Mouse (Mus musculus) forebrain, embryonic 15.5 days (tissue): Measurements from ENCODE around the gene Mul1. TPM values are rescaled to one million over a fixed set of nuclear protein-coding genes. Genes with fewer than 3 reads are reported as not detected.

Experiments used
- ATAC-seq: fragments of 200-750 bp; cut with Nextera tagmentation; replicated peaks from 2 replicates; pipeline ENCODE4 v1.8.0; 2017; ENCODE audit warnings: mild to moderate bottlenecking, moderate TSS enrichment, moderate library complexity
- H3K27ac ChIP-seq: fragments of 300-500 bp; sonication (generic); replicated peaks from 2 replicates; pipeline ENCODE4 v1.5.1; 2015; ENCODE audit warnings: mild to moderate bottlenecking, inconsistent platforms
- H3K27me3 ChIP-seq: fragments of 300-500 bp; sonication (generic); 2 replicates; pipeline ENCODE4 v1.6.1; 2015; ENCODE audit warnings: inconsistent platforms
- H3K36me3 ChIP-seq: fragments of 300-500 bp; sonication (generic); 2 replicates; pipeline ENCODE4 v1.6.1; 2015; ENCODE audit warnings: mild to moderate bottlenecking, inconsistent platforms
- H3K4me1 ChIP-seq: fragments of 300-500 bp; sonication (generic); 2 replicates; pipeline ENCODE4 v1.6.1; 2015; ENCODE audit warnings: inconsistent platforms
- H3K4me2 ChIP-seq: fragments of 300-500 bp; sonication (generic); replicated peaks from 2 replicates; pipeline ENCODE4 v1.6.1; 2015; ENCODE audit warnings: mild to moderate bottlenecking, inconsistent platforms
- H3K4me3 ChIP-seq: fragments of 300-500 bp; sonication (generic); 2 replicates; pipeline ENCODE4 v1.5.1; 2015; ENCODE audit warnings: mild to moderate bottlenecking, inconsistent platforms
- H3K9ac ChIP-seq: fragments of 300-500 bp; sonication (generic); replicated peaks from 2 replicates; pipeline ENCODE4 v1.6.1; 2015; ENCODE audit warnings: mild to moderate bottlenecking, inconsistent platforms
- H3K9me3 ChIP-seq: fragments of 300-500 bp; sonication (generic); 2 replicates; pipeline ENCODE4 v1.6.1; 2016; ENCODE audit warnings: inconsistent platforms
- WGBS: fragments of 180-500 bp; shearing (Covaris S2); methylation state at CpG from one replicate; pipeline ENCODE4 v1.1.7; 2015; ENCODE audit warnings: mixed read lengths; 5-methylcytosine and 5-hydroxymethylcytosine counted together
- polyA plus RNA-seq: library from polyadenylated mRNA; unstranded; fragments of >200 nt; fragmentation: Nextera tagmentation; extraction: Ambion mirVana; gene quantifications from 2 replicates; pipeline ENCODE4 v1.2.1, GENCODE M21; 2015

The Mul1 gene
- polyA plus RNA-seq: 18.5 and 19.0 TPM in 2 replicates

GRCm38 (mm10) chr4:138434347-138435316 is at the start of gene Mul1:
Mul1 (plus strand) TSS chr4:138434671.
- Histone ChIP-seq H3K4me2 (peak within 1 kb of the TSS; percentile 94), H3K4me3 (peak within 1 kb of the TSS; percentile 98), H3K4me1 (peaks cover 19% of the 10 kb centered on the region), H3K9ac (peak within 1 kb of the TSS; percentile 85), H3K27me3 (peaks cover 2% of the 10 kb centered on the region; the same call in 1 of the 2 replicates), H3K9me3 (no peaks in the 10 kb centered on the region), H3K36me3 (peaks cover 26% of the 10 kb centered on the region), H3K27ac (peak within 1 kb of the TSS; percentile 81)
- peak; percentile 93 for ATAC-seq
- 1% methylated on average over 64 of the region's 64 CpGs for WGBS

GRCm38 (mm10) chr4:138393703-138394102 is 40.8 kb upstream of the Mul1 start:
- Histone ChIP-seq H3K4me2 (peak overlapping the region; percentile 84), H3K27ac (no peak overlapping the region), H3K9ac (no peak overlapping the region), H3K9me3 (no peaks in the 10 kb centered on the region), H3K36me3 (no peaks in the 10 kb centered on the region), H3K27me3 (peaks cover 64% of the 10 kb centered on the region), H3K4me3 (0 out of 2 replicates have a peak overlapping the region, but pooled peaks have one; percentile 45), H3K4me1 (peaks cover 16% of the 10 kb centered on the region)
- ATAC-seq: no peak
- 60% methylated on average over 7 of the region's 7 CpGs for WGBS

GRCm38 (mm10) chr4:138395087-138395970 is 39.1 kb upstream of the Mul1 start:
- peak overlapping the region; percentile 45 for H3K9ac ChIP-seq
- H3K4me2 ChIP-seq: peak overlapping the region; percentile 84
- no peak overlapping the region for H3K27ac ChIP-seq
- peak; percentile 70 for ATAC-seq
- H3K36me3 ChIP-seq: no peaks in the 10 kb centered on the region
- WGBS: under 1% methylated on average over 94 of the region's 103 CpGs
- peaks cover 75% of the 10 kb centered on the region for H3K27me3 ChIP-seq
- H3K9me3 ChIP-seq: no peaks in the 10 kb centered on the region
- peak overlapping the region; percentile 45 for H3K4me3 ChIP-seq
- peaks cover 16% of the 10 kb centered on the region for H3K4me1 ChIP-seq

- 1% methylated on average over 45 of the region's 46 CpGs for WGBS
- Histone ChIP-seq H3K9me3 (no peaks in the 10 kb centered on the region), H3K4me3 (peak within 1 kb of the TSS; percentile 45), H3K27me3 (peaks cover 79% of the 10 kb centered on the region), H3K36me3 (no peaks in the 10 kb centered on the region), H3K27ac (no peak within 1 kb of the TSS), H3K4me2 (peak within 1 kb of the TSS; percentile 84), H3K9ac (peak within 1 kb of the TSS; percentile 45), H3K4me1 (peaks cover 16% of the 10 kb centered on the region)
- 0 out of 2 replicates have a peak, but pooled peaks have one; percentile 58 for ATAC-seq
These were observed 38.4 kb upstream of the Mul1 start, which contains the start of gene Fam43b for GRCm38 (mm10) chr4:138395971-138396645. Fam43b (minus strand) TSS chr4:138396528.

GRCm38 (mm10) chr4:138396711-138397110 is 37.8 kb upstream of the Mul1 start:
- Histone ChIP-seq H3K9ac (peak overlapping the region; percentile 45), H3K27ac (no peak overlapping the region), H3K27me3 (peaks cover 79% of the 10 kb centered on the region), H3K9me3 (no peaks in the 10 kb centered on the region), H3K4me3 (peak overlapping the region; percentile 45), H3K4me1 (peaks cover 16% of the 10 kb centered on the region), H3K4me2 (peak overlapping the region; percentile 84), H3K36me3 (no peaks in the 10 kb centered on the region)
- no peak for ATAC-seq
- 7% methylated on average over 8 of the region's 8 CpGs for WGBS

- Histone ChIP-seq H3K4me1 (no peaks in the 10 kb centered on the region), H3K9ac (no peak overlapping the region), H3K4me2 (no peak overlapping the region), H3K27ac (no peak overlapping the region), H3K9me3 (no peaks in the 10 kb centered on the region), H3K36me3 (no peaks in the 10 kb centered on the region), H3K4me3 (no peak overlapping the region), H3K27me3 (peaks cover 9% of the 10 kb centered on the region)
- no peak for ATAC-seq
- WGBS: 5% methylated on average over 2 of the region's 2 CpGs
These were observed 29.7 kb upstream of the Mul1 start for GRCm38 (mm10) chr4:138404806-138405205.

GRCm38 (mm10) chr4:138407479-138408194 is 26.8 kb upstream of the Mul1 start:
- 81% methylated on average over 12 of the region's 13 CpGs for WGBS
- Histone ChIP-seq H3K27me3 (no peaks in the 10 kb centered on the region), H3K4me2 (no peak overlapping the region), H3K36me3 (no peaks in the 10 kb centered on the region), H3K4me3 (no peak overlapping the region), H3K4me1 (no peaks in the 10 kb centered on the region), H3K27ac (no peak overlapping the region), H3K9ac (no peak overlapping the region), H3K9me3 (no peaks in the 10 kb centered on the region)
- no peak for ATAC-seq

GRCm38 (mm10) chr4:138411011-138411410 is 23.5 kb upstream of the Mul1 start:
- Histone ChIP-seq H3K4me2 (no peak overlapping the region), H3K9me3 (no peaks in the 10 kb centered on the region), H3K9ac (no peak overlapping the region), H3K36me3 (no peaks in the 10 kb centered on the region), H3K4me3 (no peak overlapping the region), H3K27me3 (no peaks in the 10 kb centered on the region), H3K4me1 (peaks cover 6% of the 10 kb centered on the region; the same call in 1 of the 2 replicates), H3K27ac (no peak overlapping the region)
- WGBS: 19% methylated on average over 5 of the region's 5 CpGs
- ATAC-seq: no peak

GRCm38 (mm10) chr4:138411504-138412121 is 22.9 kb upstream of the Mul1 start:
- Histone ChIP-seq H3K4me1 (peaks cover 6% of the 10 kb centered on the region; the same call in 1 of the 2 replicates), H3K27me3 (no peaks in the 10 kb centered on the region), H3K9me3 (no peaks in the 10 kb centered on the region), H3K4me3 (no peak overlapping the region), H3K27ac (no peak overlapping the region), H3K9ac (no peak overlapping the region), H3K4me2 (no peak overlapping the region), H3K36me3 (no peaks in the 10 kb centered on the region)
- ATAC-seq: no peak
- WGBS: 57% methylated on average over 7 of the region's 7 CpGs

- H3K4me3 ChIP-seq: no peak overlapping the region
- ATAC-seq: no peak
- no peaks in the 10 kb centered on the region for H3K36me3 ChIP-seq
- no peaks in the 10 kb centered on the region for H3K27me3 ChIP-seq
- 24% methylated on average over 6 of the region's 6 CpGs for WGBS
- peaks cover 9% of the 10 kb centered on the region for H3K4me1 ChIP-seq
- H3K27ac ChIP-seq: peak overlapping the region; percentile 36; the same call in 1 of the 2 replicates
- H3K9ac ChIP-seq: no peak overlapping the region
- no peak overlapping the region for H3K4me2 ChIP-seq
- H3K9me3 ChIP-seq: no peaks in the 10 kb centered on the region
These were observed 19.7 kb upstream of the Mul1 start for GRCm38 (mm10) chr4:138414725-138415124.
